Mouse (Mus musculus) heart, adult 2 months (tissue): ENCODE measurements at regions not wholly inside any gene's neighbourhood (a gene's known extent, or its start where the extent isn't known, plus 50 kb on each side); places are given as distances from the start of the nearest gene placed in this dataset.
"Not testable (repeated sequence)": the region's sequence is repeated elsewhere in the genome, so short reads cannot be mapped to it uniquely, and the experiment has no call there.

Experiments
- DNase-seq, 2 experiments: peaks; one replicate each; pipeline ENCODE4 v3.0.0; 2021
- H3K27ac ChIP-seq: fragments of 200-600 bp; 2 replicates; pipeline ENCODE4 v1.8.1; 2022
- H3K27me3 ChIP-seq: fragments of 200-500 bp; 2 replicates; pipeline ENCODE4 v1.6.1; 2012; ENCODE audit warnings: mild to moderate bottlenecking, low read length, inconsistent platforms, mixed read lengths; ENCODE audit not compliant: control insufficient read depth, insufficient read depth
- H3K36me3 ChIP-seq: fragments of 200-500 bp; 2 replicates; pipeline ENCODE4 v1.6.1; 2012; ENCODE audit warnings: low read length, inconsistent platforms; ENCODE audit not compliant: control insufficient read depth, insufficient read depth
- H3K4me1 ChIP-seq: fragments of 200-500 bp; 2 replicates; pipeline ENCODE4 v1.6.1; 2011; ENCODE audit warnings: low read length; ENCODE audit not compliant: control insufficient read depth, insufficient read depth
- H3K4me3 ChIP-seq: fragments of 200-600 bp; 2 replicates; pipeline ENCODE4 v1.8.1; 2022
- H3K79me2 ChIP-seq: fragments of 200-500 bp; replicated peaks from 2 replicates; pipeline ENCODE4 v1.6.1; 2012; ENCODE audit warnings: mild to moderate bottlenecking, inconsistent platforms, low read length, moderate library complexity, mixed read lengths; ENCODE audit not compliant: control insufficient read depth, insufficient read depth
- H3K9ac ChIP-seq: fragments of 200-500 bp; 2 replicates; pipeline ENCODE4 v1.6.1; 2012; ENCODE audit warnings: low read depth, mild to moderate bottlenecking, control low read depth, inconsistent platforms, low read length, mixed read lengths
- CTCF ChIP-seq: fragments of 200-600 bp; IDR thresholded peaks from 2 replicates; pipeline ENCODE4 v1.8.1; 2022; ENCODE audit warnings: antibody characterized with exemption, mild to moderate bottlenecking, moderate library complexity
- EP300 ChIP-seq: fragments of 200-500 bp; IDR thresholded peaks from 2 replicates; pipeline ENCODE4 v1.6.1; 2011; ENCODE audit warnings: low read depth, low read length, control low read depth; ENCODE audit not compliant: insufficient read depth
- POLR2A ChIP-seq: fragments of 200-500 bp; IDR thresholded peaks from 2 replicates; pipeline ENCODE4 v1.6.1; 2011; ENCODE audit warnings: mild to moderate bottlenecking, low read depth, low read length, control low read depth; ENCODE audit not compliant: insufficient read depth
- WGBS: fragments of 180-500 bp; shearing (Covaris S2); methylation state at CpG from one replicate; pipeline ENCODE4 v1.1.7; 2018; 5-methylcytosine and 5-hydroxymethylcytosine counted together
- intact Hi-C: fragments of 180-260 bp; cut with DNase I; formaldehyde crosslinking; loops from one replicate; pipeline ENCODE4 v1.15.1; 2025

- H3K9ac ChIP-seq, H3K36me3 ChIP-seq, H3K27me3 ChIP-seq, H3K79me2 ChIP-seq, H3K27ac ChIP-seq, intact Hi-C loops, H3K4me3 ChIP-seq, DNase-seq, H3K4me1 ChIP-seq: not testable (repeated sequence)
- 81% methylated on average over 3 of the region's 3 CpGs for WGBS
Measured at GRCm38 (mm10) chr19:8496561-8496960, 91.7 kb upstream of the Slc22a30 start.

GRCm38 (mm10) chr19:8497526-8497925 lies 92.6 kb upstream of the Slc22a30 start:
- H3K79me2 ChIP-seq, H3K4me1 ChIP-seq, H3K9ac ChIP-seq, H3K27me3 ChIP-seq, H3K36me3 ChIP-seq, H3K27ac ChIP-seq, H3K4me3 ChIP-seq, DNase-seq, intact Hi-C loops: not testable (repeated sequence)
- WGBS: 78% methylated on average over 2 of the region's 2 CpGs

GRCm38 (mm10) chr19:8517721-8518120 lies 73.3 kb upstream of the Slc22a8 start:
- DNase-seq, H3K27me3 ChIP-seq, H3K9ac ChIP-seq, H3K36me3 ChIP-seq, intact Hi-C loops, H3K4me1 ChIP-seq, H3K79me2 ChIP-seq: not testable (repeated sequence)
- H3K27ac ChIP-seq: peak overlapping the region; percentile 77
- peak overlapping the region; percentile 44 for H3K4me3 ChIP-seq
- 65% methylated on average over 6 of the region's 6 CpGs for WGBS
- peak; percentile 42 for TF ChIP-seq CTCF

GRCm38 (mm10) chr19:8518273-8518672 lies 72.8 kb upstream of the Slc22a8 start:
- Histone ChIP-seq H3K4me1 (no peaks in the 10 kb centered on the region), H3K27me3 (no peaks in the 10 kb centered on the region), H3K9ac (peak overlapping the region; percentile 68), H3K79me2 (no peaks in the 10 kb centered on the region), H3K27ac (peak overlapping the region; percentile 77), H3K4me3 (peak overlapping the region; percentile 44), H3K36me3 (no peaks in the 10 kb centered on the region)
- WGBS: 34% methylated on average over 11 of the region's 11 CpGs
- peak; percentile 46 to 65 for DNase-seq
- no peak for TF ChIP-seq EP300
- TF ChIP-seq POLR2A: 0 out of 2 replicates have a peak, but pooled peaks have one; percentile 25
- no peak for TF ChIP-seq CTCF
- intact Hi-C loops: no loop called here

GRCm38 (mm10) chr19:8518933-8519332 lies 72.1 kb upstream of the Slc22a8 start:
- intact Hi-C loops, H3K4me1 ChIP-seq, H3K27me3 ChIP-seq, H3K36me3 ChIP-seq, H3K79me2 ChIP-seq: not testable (repeated sequence)
- whole genome bisulfite sequencing: 47% methylated on average over 7 of the region's 7 CpGs
- H3K9ac ChIP-seq: peak overlapping the region; percentile 68; the same call in 1 of the 2 replicates
- peak; percentile 24 to 55 for DNase-seq
- peak overlapping the region; percentile 77 for H3K27ac ChIP-seq
- peak overlapping the region; percentile 44 for H3K4me3 ChIP-seq

GRCm38 (mm10) chr19:8534597-8534996 lies 56.5 kb upstream of the Slc22a8 start:
- intact Hi-C loops: no loop called here
- no peaks in the 10 kb centered on the region for H3K4me1 ChIP-seq

GRCm38 (mm10) chr19:8536085-8536484 lies 55.0 kb upstream of the Slc22a8 start:
- intact Hi-C loops: no loop called here
- Histone ChIP-seq H3K4me1 (no peaks in the 10 kb centered on the region), H3K36me3 (no peaks in the 10 kb centered on the region), H3K4me3 (no peak overlapping the region), H3K79me2 (no peaks in the 10 kb centered on the region), H3K9ac (no peak overlapping the region), H3K27me3 (no peaks in the 10 kb centered on the region), H3K27ac (no peak overlapping the region)
- DNase-seq: no peak
- no peak for TF ChIP-seq EP300
- peak; percentile 54 for TF ChIP-seq CTCF
- 61% methylated on average over 2 of the region's 2 CpGs for WGBS

More at GRCm38 (mm10) chr19:8534597-8534996, 56.5 kb upstream of the Slc22a8 start:
- no peak overlapping the region for H3K9ac ChIP-seq
- no peaks in the 10 kb centered on the region for H3K79me2 ChIP-seq
- no peaks in the 10 kb centered on the region for H3K27me3 ChIP-seq
- no peak overlapping the region for H3K4me3 ChIP-seq
- WGBS: 63% methylated on average over 3 of the region's 3 CpGs
- no peak for DNase-seq
- TF ChIP-seq EP300: no peak
- no peak for TF ChIP-seq POLR2A
- TF ChIP-seq CTCF: no peak
- H3K36me3 ChIP-seq: no peaks in the 10 kb centered on the region
- H3K27ac ChIP-seq: no peak overlapping the region
